Mouse (Mus musculus) kidney, adult 8-10 months (tissue): ENCODE results near the gene Tas2r135.

Experiments used
- DNase-seq, 2 experiments: peaks; one replicate each; pipeline ENCODE4 v3.0.0; 2022

The Tas2r135 gene

DNA sequence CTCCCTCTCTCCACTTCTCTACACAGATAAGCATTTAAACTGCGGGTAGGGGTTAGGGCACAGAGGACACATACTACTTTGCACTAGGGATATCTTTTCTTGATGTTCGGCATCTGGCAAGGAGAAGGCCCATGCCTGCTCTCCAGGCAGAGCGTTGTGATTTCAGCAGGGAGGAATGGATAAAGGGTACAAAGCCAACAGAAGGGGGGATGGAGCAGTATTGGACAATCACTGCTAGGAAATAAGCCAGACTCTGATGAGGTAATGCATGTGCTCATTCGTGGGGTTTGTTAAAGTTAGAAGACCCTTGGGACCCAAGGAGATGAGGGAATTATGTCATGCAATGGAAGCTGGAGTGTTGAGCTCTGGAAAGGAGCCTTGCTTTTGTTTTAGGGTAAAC, 30.5 kb upstream of the Tas2r135 start:
- no peak for DNase-seq

DNA sequence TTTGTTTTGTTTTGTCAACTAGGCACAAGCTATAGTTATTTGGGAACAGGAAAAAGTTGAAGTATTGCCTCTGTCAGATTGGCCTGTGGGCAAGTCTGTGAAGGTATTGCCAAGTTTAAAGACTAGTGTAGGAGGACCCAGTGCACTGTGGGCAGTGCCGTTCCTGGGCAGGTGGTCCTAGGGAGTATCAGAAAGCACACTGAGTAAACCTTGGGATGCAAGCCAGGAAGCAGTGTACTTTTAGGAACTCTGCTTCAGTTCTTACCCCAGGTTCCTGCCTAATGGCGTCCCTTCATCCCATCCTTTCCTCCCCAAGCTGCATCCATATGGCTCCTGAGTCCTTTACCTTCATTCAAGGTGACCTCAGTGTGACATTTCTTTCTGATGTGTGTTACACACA, 30.1 kb upstream of the Tas2r135 start:
- DNase-seq = no peak

GRCm38 (mm10) chr6:42376016-42376415, 29.2 kb upstream of the Tas2r135 start:
- DNase-seq = no peak

GRCm38 (mm10) chr6:42376504-42377019, 28.7 kb upstream of the Tas2r135 start:
- DNase-seq = no peak

- DNase-seq = no peak
Measured at GRCm38 (mm10) chr6:42377280-42377679, 28.0 kb upstream of the Tas2r135 start.

GRCm38 (mm10) chr6:42379551-42379950, 25.7 kb upstream of the Tas2r135 start:
- no peak for DNase-seq

DNA sequence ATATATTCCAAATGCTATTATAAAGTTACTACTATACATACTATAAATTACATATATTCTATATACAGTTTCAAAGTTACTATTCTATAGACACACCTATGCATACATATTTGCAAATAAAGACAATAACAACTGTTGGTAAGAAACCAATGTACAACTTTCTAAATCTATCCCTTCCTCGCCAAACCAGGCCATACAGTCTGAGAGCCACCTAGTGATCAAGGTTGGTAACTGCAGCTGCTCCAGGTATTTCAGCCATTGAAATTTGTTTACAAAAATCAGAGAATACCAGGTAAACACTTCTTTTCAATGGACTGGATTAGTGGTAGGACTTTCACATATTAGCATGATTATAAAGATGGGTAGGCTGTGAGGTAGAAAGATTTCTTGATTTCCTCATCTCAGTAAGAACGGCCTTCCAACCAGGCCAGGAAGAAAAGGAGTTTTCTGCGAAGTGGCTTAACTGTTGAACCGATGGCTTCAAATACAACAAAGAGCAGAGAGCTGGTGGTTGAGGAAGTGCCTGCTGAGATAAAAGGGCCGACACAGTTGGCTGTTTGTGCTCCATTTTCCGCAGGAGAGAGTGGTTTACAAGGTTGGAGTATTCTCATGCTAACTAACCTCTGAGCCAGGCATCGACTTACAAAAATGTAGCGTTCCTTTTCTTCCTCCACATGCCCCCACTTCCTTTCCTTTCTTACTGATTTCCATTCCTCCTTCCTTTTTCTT, 24.7 kb upstream of the Tas2r135 start:
- DNase-seq = peak in 1 of 2 experiments; percentile 53

DNA sequence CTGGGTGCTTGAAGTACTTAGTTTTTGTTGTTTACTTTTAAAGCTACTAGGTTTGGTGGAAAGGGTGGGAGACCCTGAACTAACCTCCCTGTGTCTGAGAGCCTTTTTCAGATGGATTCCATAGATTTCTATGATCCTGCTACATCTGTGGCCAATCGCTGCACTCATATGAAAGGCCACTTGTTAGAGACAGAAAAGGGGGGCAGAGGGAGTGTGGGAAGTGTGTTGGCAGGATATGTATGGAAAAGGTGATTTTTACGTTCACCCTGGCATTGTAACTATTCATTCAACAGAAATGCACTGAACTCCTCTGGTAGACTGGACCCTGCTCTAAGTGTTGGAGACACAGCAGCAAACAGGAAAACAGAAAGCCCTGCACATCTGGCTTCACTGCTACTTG, 24.0 kb upstream of the Tas2r135 start:
- no peak for DNase-seq

GRCm38 (mm10) chr6:42381916-42382381, 23.3 kb upstream of the Tas2r135 start:
- peak; percentile 31 to 45 for DNase-seq

- DNase-seq = no peak
Measured at GRCm38 (mm10) chr6:42383360-42383759, 21.9 kb upstream of the Tas2r135 start.

DNA sequence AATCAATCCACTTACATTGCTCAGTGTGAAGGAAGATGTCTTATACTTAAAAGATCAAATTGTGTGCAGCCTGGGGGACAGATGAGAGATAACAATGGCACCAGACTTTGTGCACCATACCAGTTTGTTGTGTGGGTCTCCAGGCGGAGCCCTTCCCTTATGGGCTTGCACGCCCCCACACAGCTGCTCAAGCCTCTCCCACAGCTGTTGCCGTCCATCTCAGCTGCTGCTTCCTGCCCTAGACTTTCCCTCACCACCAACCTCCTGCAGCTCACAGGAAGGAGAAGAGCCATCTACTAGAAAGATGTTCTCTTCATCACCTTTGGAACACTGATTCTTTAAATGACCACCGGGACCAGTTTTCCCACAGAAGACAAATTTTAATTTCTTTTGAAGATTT, 19.6 kb upstream of the Tas2r135 start:
- no peak for DNase-seq

DNA sequence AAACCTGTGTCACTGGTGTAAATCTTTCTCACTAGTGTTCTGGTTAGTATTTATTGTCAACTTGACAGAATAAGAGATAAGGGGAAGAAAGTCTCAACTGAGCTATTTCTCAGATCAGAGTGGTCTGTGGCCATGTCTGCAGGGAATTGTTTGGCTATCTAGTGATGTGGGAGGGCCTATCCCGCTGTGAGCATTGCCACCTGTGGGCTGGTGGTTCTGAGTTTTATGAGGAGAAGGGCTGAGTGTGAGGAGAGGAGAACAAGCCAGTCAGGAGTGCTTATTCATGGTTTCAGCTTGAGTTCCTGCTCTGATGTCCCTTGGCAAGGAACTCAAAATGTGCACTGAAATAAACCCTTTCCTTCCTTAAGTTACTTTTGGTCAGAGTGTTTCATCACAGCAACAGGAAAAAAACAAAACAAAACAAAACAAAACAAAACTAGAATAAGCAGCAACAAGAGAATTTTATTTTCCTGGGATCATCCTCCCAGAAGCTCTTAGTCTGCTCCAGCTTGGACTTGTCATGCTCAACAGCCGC, 13.4 kb upstream of the Tas2r135 start:
- no peak for DNase-seq

DNA sequence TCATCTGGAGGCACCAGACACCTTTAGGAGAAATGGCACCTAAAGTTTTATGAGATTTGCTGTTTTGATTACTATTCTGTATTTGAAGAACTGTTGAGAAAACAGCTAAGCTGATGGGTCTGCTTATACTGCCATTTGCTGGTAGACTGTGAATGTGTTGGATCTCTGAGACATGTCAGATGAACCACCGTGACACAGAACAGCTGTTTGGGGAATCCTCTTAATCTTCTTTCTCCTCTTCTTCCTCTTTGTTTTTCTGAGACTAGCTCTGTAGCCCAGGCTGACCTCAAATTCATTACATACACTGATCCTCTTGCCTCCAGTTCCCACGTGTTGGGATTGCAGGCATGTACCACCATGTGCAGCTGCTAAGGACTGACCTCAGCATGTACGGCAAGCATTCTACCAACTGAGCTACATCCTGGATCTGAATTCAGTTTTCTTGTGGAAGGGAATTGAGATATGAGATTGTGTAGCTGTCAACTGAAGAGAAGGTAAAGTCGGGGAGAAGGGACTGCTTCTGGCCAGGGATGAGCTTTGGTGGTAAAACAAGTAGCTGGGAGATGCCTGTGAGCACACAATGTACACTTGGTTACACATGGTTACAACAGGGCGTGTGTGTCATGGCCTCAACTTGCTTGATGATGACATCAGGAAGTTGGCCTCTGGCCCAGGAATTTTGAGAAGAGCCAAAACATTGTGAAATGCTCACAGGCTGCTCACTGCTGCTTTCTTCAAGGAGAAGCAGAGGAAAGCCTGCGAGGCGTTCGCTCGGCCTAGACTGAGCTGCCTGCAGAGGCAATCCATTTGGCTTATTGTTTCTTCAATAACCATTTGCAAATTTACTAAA, 9.0 kb upstream of the Tas2r135 start:
- DNase-seq = peak; percentile 73 to 84

DNA sequence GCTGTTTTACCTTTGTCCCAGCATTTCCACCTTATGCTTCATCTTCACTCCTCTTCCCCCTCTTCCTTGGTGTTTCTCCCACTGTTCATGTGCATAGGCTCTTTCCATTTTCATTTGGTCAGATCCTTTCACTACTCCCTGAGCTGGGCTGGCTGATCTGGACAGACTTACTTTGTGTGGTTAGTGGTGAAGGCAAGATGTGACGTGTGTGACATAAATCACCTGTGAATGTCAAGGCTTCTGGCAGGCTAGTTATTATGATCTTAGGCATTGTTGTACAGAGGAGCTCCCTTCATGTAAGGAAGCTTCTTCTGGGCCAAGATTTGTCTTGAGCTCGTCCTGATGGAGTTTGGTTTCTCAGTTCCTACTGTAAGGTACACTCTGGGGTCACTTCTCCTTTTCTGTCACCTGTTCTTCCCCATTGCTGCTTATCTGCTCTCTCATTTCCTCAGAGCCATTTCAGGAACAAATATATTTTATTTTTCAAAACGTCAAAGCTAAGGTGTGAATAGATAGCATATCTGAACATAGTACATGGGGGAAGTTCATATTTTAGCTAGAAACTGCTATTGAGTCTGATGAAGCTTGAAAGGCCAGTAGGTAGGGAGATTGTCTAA, 8.1 kb upstream of the Tas2r135 start:
- no peak for DNase-seq

DNA sequence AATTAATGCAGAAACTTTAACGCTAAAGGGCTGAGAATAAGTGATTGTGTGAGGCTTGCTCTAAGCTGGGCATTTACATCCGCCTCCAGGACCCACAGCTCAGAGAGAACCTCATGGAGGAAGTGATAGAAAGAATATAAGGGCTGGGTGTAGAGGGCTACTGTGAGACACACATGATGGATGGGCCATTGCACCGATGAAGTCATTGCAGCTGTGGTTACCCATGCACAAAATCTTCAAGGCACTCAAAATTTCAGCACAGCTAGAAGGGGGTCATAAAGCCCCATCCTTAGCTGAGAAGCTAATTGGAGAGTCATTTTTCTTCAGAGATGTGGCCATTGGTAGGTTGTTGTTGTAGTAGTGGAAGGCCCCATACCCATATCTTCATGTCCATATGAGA, 6.9 kb upstream of the Tas2r135 start:
- no peak for DNase-seq

GRCm38 (mm10) chr6:42398998-42399397, 6.2 kb upstream of the Tas2r135 start:
- DNase-seq = no peak

- DNase-seq = no peak
Measured at GRCm38 (mm10) chr6:42399938-42400337, 5.3 kb upstream of the Tas2r135 start, which contains the start of gene Tas2r143. Gene Tas2r143, plus strand, starts transcription at chr6:42400238.

- no peak for DNase-seq
Measured at GRCm38 (mm10) chr6:42419443-42419842, 14.2 kb downstream of the Tas2r135 start.

GRCm38 (mm10) chr6:42421439-42421838, 16.2 kb downstream of the Tas2r135 start:
- no peak for DNase-seq

- no peak for DNase-seq
Measured at GRCm38 (mm10) chr6:42424472-42424871, 19.2 kb downstream of the Tas2r135 start.

DNA sequence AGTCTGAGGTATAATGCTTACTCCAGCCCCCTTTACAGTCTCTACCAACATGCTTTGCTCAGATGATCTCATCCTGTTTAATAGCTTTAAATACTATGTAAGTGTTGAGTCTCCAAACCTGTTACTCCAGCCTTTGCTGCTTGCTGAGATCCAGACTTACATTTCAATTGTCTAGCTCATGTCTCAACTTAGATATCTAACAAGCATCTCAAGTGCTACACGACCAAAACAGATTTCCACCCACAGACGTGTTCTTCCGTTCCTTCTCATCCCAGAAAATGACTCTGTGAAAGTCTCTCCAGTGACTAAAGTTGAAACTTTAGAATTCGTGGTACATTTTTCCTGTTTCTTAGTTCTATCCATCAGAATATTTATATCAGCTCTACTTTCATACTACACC, 21.1 kb downstream of the Tas2r135 start:
- DNase-seq = no peak

- no peak for DNase-seq
Measured at GRCm38 (mm10) chr6:42433554-42433953, 28.3 kb downstream of the Tas2r135 start.

DNA sequence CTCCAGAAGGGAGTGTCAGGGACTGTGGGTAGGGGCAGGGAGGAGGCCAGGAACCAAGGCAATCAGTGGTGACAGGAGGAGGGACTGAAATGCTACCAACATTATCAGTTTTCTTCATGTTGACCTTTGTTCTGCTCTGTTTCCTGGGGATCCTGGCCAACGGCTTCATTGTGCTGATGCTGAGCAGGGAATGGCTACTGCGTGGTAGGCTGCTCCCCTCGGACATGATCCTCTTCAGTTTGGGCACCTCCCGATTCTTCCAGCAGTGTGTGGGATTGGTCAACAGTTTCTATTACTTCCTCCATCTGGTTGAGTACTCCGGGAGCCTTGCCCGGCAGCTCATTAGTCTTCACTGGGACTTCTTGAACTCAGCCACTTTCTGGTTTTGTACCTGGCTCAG, 29.2 kb downstream of the Tas2r135 start, which contains the start of gene Tas2r126:
Gene Tas2r126 (plus strand): TSS at position 90 of the 400 bp plus-strand sequence.
- peak in 1 of 2 experiments; percentile 7 for DNase-seq
